Mouse (Mus musculus) left cerebral cortex, adult 8-10 months (tissue): Measurements from ENCODE around the gene Olfr1419. TPM values are rescaled to one million over a fixed set of nuclear protein-coding genes. Genes with fewer than 3 reads are reported as not detected.
"Not testable (repeated sequence)": the region's sequence is repeated elsewhere in the genome, so short reads cannot be mapped to it uniquely, and the experiment has no call there.

Source experiments
- DNase-seq, 2 experiments: peaks; one replicate each; pipeline ENCODE4 v3.0.0; 2022; ENCODE audit warnings: low spot score in 2 of 2
- total RNA-seq, 4 experiments: library from RNA; stranded (reverse); gene quantifications; 2 replicates each; pipeline ENCODE4 v1.2.4; 2022

The Olfr1419 gene
- total RNA-seq, result under 1 TPM in 1 of 4 experiments, not detected in 3; 0.13 TPM

DNA sequence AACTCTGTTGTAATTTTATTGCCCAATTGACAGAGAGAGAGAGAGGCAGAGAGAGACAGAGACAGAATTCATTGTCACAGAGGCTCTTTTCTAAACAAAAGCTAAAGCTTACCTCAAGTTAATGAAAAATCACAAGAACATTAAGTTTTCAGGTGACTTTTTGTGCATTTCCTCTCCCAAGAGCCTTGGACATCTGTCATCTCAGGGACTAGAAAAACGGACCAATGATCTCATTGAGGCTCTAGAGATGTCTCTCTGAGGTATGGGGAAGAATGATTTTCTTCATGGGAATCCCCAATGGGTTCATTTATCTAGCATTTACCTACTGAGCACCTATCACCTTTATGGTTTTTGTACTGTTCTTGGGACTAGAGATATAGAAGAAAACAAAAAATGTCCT, at the start of gene Olfr1419:
Olfr1419 (minus strand) TSS at position 101 of the 400 bp plus-strand sequence.
- no peak for DNase-seq

DNA sequence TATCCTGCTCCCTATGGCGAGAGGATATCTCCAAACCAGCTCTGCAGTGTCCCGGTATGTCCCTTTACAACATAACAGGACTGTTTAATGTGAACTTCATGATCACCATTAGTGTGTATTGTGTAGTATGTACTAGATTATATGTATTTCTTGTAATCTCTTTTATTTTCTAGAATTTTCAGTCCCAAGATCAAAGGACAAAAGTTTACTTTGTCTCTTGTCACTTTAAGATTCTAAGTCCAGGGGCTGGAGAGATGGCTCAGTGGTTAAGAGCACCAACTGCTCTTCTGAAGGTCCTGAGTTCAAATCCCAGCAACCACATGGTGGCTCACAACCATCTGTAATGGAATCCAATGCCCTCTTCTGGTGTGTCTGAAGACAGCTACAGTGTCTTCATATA, 47.6 kb upstream of the Olfr1419 start:
- not testable (repeated sequence) for DNase-seq

DNA sequence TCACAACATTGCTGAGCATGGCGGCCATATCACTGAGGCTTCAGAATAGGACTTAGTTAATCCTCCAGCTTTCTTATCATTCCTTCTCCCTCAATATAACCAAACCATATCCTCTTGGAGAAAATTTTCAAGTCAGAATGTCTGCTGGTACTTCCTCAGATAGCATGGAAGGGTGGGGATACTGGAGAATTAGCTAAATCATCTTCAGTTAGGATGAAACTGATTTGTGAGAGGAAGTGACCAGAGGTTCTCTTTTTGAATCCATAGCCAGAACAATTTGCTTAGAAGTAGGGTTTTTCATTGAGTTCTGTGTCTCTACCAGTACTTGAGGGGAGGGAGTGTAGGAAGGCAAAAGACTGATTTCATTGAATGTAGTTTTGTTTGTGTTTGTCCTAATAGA, 47.2 kb upstream of the Olfr1419 start:
- no peak for DNase-seq

DNA sequence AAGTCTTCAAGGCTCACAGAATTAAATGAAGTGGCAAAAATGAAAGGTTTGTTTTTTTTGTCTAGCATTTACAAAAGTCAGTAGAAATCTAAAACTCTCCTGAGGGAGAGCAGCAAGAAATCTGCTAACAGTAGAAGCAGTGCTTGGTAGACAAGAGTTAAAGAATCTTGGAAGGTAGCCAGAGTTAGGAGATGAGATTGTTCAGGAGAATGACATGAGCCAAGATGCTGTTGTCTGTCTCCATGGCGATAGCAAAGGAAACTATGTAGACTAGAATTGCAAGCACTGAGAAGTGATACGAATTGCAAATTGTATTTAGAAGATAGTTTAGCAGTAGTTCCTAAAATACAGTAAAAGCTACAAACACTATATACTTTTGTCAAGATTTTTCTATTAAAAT, 40.9 kb upstream of the Olfr1419 start:
- no peak for DNase-seq

DNA sequence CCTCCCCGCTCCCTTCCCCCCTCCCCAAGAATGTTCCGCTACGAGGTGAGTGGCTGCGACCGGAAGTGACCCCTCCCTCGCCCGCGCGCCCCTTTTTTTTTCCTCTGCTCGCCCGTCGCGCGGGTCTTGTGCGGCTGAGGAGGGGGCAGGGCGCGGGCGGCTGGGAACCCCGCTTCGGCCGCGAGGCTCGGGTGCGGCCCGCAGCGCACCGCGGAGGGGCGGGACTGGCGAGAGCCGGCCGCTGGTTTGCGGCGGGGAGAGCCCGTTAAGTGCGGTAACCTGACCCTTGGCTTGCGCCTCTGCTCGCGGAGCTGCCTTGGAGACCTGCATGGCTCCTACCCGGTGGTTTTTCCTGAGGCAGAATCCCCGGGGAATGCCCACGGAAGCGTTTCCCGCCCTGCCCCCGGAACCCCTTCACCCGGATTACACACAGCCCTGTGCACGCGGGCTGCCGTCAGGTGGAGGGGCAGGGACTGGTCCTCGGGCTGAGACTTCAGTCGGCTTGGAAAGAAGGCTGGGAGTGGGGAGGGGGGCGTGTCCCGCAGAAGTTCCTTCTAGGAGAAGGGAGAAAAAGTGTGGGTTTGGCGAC, 37.7 kb upstream of the Olfr1419 start:
- peak; percentile 13 to 40 for DNase-seq

DNA sequence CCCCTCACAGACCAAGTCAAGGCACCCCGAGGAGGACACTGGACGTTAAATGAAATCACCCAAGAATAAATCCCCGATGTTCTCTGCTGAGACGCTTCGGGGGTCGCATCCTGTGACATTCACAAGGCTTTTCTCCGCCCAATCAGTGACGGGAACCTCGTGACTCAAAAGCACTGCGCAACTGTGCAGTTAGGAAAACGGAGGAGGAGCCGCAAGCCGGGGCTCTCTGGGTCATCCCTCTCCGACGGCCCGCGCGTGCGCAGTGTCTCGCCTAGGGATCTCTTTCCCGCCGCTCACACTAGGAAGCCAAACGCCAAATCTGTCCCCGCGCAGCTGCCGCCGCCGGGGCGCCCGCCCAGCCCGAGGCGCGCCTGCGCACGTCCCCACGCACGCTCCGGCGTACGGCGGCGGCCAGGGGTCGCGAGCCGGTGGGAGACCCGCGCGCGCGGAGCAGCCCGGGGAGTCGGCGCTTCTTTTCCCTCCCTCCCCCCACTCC, 37.2 kb upstream of the Olfr1419 start, which contains the start of gene Patl1:
Patl1 (plus strand) TSS at position 363 of the 496 bp plus-strand sequence.
- peak; percentile 94 to 98 for DNase-seq

DNA sequence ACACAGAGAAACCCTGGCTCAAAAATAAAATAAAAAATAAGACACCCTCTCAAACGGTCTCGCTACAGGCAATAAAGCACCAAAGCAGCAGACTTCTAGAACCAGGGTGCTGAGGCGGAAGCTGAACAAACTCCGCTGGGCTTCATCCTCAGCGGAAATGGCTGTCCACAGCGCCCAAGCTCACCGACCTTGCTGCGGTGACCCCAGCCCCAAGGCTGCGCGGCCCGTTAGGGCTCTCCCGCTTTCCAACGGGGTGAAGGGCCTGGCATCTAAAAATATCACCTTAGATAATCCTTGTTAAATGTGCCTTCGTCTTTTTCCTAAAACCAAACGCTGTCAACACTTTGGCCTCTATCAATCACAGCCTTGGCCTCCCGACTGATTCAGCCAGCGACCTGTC, 36.7 kb upstream of the Olfr1419 start:
- no peak for DNase-seq

DNA sequence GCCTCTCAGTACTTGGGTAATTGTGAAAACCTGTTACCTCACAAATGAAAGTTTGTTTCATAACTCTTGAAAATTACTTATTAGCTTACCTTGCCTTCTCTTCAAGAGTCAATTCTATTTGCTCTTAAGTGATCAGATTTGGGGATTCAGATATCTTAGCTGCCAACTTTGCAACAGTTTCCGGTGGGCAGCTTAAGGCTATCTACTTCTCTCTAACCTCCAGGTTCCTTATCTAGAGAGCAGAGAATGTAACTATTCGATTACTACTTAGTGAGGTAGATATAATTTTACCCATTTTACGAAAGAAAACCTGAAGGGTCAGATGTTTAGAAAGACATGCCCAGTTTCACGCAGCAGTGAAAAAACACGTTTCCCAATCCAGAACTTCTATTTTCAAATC, 36.1 kb upstream of the Olfr1419 start:
- DNase-seq, result no peak

DNA sequence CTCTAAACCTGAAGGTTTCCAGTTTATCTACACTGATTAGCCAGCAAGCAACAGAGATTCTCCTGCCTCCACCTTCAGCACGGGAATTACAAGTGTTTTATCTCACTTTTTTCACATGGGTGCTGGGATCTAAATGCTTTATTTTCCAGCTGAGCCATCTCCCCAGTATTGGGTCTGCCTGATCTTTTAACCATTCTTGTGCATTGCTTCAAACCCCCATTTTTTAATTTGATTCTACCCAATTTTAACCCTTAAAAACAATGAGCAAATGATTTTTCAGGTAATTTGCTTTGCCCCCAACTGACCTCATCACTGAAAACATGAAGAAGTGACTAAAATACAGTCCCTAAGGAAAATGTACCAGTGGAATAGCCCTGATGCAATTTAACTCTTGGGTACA, 11.4 kb upstream of the Olfr1419 start, which contains the start of gene Olfr1420:
Olfr1420 (plus strand) TSS at position 301 of the 400 bp plus-strand sequence.
- no peak for DNase-seq

DNA sequence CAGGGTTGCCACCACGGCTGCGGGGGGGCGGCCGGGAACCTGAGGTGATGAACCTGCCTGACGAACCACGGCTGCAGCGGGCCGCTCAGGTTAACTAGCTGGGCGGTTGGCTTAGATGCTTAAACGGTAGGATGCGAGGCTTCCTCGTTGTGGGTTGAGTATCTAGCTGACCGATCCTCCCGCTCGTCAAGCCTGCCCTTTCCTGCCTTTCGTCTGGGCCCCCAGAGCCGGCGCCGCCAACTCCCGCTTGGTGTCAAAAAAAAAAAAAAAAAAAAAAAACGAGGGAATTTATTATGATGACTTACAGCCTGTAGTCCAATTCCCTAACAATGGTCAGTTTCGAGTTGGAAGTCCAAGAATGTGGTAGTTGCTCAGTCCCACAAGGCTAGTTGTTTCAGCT, 3.5 kb upstream of the Olfr1419 start:
- not testable (repeated sequence) for DNase-seq

DNA sequence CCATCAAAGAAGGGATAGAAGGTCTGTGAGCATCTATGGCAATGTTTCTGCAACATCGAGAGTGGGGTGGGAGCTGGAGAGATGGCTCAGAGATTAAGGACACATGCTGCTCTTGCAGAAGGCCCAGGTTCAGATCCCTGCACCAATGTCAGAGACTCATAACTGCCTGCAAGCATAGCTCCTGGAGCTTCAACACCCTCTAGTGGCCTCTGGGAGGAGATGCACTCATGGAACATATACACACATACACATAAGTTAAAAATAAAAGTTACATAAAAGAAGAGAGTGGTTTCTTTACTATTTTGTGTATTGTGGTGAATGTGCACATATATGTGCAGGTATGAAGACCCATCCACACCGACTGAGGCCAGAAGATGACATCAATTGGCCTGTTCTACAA, 7.1 kb downstream of the Olfr1419 start:
- DNase-seq, result no peak

DNA sequence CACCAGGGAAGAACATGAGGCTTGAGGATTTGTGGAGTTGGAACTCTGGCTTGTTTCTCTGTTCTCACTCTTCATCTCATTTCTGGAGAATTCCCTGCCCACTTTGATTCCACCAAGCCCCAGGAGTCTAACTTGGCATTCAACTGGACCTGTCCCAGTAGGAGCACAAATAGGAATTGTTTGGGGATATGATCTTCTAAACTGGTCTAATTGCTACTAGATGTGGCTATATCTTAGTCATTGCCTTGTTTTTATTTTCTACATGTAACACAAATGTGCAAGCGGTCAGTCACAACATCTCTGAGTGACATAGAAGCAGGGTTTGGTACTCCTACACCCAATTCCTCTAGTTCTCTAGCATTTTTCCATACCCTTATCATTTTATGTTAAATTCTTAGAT, 13.9 kb downstream of the Olfr1419 start, which contains the start of gene Olfr1418:
Olfr1418 (minus strand) TSS at position 101 of the 400 bp plus-strand sequence.
- DNase-seq, result no peak

DNA sequence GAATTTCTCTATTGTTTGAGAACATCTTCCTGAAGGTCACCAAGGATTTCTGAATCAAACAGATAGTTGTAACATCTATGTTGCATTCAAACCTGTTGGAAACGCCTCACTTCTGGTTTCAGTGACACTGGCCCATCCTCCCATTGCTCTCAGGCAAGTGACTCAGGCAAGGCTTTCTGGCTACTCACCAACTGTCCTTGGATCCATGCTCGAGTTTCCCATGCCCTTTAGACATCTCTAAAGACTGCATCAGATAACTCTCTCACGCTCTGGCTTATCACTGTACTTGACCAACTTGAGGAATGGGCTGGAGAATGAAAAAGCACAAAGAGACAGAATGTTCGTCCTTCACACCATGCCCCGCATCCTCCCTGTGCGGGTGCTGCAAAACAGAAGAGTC, 18.4 kb downstream of the Olfr1419 start:
- DNase-seq, result no peak

DNA sequence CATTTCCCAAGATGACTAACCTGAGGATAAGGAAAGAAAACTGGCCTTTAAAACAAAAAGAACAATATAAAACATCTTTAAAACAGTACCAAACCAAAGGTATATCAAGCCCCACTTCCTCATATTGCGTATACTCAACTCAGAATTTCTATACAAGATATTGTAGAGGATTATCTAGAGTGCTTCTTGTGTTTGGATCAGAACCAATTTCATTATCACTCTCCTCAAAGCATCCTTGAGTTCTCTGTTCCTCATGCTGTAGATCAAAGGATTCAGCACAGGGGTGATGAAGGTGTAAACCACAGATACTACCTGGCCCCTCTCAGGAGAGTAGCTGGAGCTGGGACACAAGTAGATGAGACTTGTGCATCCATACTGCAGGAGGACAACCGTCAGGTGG, 20.1 kb downstream of the Olfr1419 start:
- no peak for DNase-seq

DNA sequence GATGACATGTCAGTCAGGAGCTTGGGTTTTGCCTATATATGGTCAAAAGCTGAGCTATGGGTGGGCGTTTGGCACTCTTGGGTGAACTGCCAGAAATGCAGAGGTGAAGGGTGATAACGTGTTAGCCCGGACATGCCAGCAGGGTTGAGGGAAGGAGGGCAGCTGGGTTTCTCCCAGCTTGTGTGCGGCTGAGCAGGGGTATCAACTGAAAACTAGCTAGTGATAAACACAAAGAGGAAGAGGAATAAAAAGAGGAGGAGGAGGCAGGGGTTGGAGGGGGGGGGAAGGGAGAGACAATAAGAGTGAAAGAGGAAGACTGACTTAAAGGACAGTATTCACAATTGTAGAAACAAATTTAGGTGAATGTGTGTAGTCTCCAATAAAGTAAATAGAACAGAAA, 22.3 kb downstream of the Olfr1419 start:
- no peak for DNase-seq

DNA sequence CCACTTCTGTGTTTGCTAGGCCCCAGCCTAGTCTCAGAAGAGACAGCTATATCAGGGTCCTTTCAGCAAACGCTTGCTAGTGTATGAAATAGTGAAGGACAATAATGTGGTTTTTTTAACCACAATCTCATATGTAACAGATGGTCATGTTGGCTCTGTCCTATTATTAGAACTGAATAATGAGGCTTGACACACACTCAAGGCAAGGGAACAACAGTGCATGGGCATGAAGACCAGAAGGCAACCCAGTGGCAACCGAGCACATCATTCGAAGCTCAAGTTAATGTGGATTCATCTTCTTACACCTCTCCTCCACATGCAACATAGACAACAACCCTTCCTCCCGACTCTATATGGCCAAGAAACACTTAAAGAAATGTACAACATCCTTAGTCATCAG, 28.6 kb downstream of the Olfr1419 start:
- no peak for DNase-seq

DNA sequence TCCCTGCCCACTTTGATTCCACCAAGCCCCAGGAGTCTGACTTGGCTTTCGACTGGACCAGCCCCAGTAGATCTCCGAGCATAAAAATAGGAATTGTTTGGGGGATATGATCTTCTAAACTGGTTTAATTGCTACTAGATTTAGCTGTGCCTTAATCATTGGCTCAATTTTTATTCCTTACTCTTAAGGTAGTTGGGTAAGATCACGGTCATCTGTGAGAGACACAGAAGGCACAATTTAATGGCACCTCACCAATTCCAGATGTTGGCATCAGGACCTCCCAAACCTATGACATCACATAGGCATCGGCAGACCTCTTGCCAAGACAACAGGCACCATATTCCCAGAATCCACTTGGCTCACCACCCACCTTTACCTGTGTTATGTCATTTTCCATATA, 35.8 kb downstream of the Olfr1419 start, which contains the start of gene Olfr1417:
Olfr1417 (minus strand) TSS at position 101 of the 400 bp plus-strand sequence.
- DNase-seq, result no peak

DNA sequence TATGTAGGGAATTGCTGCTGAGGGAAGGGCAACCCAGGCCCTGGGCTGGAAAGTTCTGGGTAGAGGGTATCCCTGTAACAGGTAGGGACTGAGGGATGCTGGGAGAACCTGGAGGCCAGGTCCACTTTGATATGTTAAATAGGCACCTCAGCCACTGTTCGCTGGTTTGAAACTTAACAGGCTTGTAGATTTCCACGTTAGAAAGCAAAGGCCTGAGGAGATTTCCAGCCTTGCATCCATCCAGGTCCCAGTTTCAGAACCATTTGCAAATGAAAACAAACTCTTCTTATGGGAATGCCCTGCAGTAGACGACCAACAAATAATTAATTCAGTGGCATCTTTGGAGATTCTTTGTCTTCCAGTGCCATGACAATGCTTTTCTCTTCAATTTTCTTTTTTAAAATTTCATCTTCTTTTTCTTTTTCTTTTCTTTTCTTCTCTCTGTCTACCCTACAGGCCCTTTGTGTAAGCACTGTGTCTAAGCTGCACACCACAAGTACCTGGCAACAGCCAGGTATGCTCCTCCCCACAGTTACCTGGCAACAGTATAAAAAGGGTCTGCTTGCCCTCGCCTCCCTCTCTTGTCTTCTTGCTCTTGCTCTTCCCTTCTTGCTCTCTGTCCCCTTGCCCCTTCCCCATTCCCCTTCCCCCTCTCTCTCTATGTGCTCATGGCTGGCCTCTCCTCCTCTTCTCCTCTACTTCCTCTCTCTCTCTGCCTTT, 51.4 kb downstream of the Olfr1419 start:
- no peak for DNase-seq

DNA sequence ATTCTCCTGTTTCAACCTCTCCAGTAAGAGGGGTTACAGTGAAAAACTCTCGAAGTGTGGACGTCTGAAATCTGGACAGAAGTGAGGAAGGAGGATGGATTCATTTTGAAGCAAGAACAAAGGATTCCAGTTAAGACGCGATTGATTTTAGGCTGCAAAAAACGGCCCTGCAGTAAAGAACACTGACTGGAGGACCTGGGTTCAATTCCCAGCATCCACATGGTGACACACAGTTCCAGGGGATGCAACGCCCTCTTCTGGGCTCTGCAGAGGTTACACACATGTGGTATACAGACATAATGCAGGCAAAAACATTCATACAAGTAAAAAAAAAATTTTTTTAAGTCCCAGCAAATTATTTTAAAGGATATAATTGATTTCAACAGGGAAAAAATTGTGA, 54.7 kb downstream of the Olfr1419 start:
- DNase-seq, result no peak

DNA sequence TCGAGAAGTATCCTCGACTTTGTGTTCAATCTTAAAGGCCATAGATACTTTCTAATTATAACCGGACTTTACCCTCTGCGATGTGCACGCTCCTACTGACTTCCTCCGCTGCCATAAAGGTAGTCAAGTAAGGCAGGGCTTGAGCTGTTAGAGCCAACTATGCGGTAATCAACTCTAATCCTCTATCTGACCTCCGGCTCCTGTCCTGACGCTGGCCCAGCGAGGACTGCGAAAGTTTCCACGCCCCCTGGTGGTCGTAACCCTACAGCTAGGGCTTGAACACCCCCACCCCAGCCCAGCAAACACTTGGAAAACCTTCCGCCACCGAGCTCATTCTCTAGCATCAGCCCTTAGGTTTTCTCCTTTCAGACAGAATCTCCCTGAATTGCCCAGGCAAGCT, 55.1 kb downstream of the Olfr1419 start:
- no peak for DNase-seq

DNA sequence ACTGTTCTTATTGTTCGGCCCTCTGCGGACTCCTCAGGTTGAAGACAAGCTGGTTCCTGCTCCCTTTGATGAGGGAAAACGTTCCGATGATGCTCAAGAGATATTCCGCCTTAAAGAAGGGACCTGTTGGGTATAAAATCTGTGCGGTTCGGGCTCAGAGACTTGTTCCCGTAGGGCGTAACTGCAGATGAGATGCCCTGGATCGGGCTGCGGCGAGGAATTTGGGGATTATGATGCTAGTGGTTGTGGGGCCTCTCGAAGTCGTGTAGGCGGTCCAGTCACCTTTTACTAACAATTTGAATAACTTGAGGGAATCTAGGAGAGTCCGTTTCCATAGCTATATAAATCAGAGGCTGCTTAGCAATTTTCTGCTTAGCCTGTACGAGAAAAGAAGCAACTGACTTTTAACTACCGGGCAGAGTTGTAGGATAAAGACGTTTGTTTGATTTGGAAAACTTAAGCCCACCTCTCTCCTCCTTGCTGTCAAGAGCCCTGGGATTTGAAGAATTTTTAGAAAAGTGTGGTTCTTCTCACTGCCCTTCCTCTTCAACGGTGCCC, 55.7 kb downstream of the Olfr1419 start, which contains the start of gene Stx3:
Stx3 (minus strand) TSS at position 261 of the 558 bp plus-strand sequence.
- DNase-seq, result no peak
